Mouse (Mus musculus) midbrain, embryonic 10.5 days (tissue): ENCODE measurements around the gene Msl1. TPM values are rescaled to one million over a fixed set of nuclear protein-coding genes. Genes with fewer than 3 reads are reported as not detected.

Source experiments
- DNase-seq: peaks from one replicate; pipeline ENCODE4 v3.0.0-alpha.2; 2017; ENCODE audit warnings: low spot score
- H3K27ac ChIP-seq: fragments of 300-500 bp; sonication (generic); replicated peaks from 2 replicates; pipeline ENCODE4 v1.5.1; 2016; ENCODE audit warnings: mild to moderate bottlenecking
- H3K27me3 ChIP-seq: fragments of 300-500 bp; sonication (generic); 2 replicates; pipeline ENCODE4 v1.6.1; 2016; ENCODE audit warnings: low read depth, mild to moderate bottlenecking; ENCODE audit not compliant: poor library complexity, severe bottlenecking
- H3K36me3 ChIP-seq: fragments of 300-500 bp; sonication (generic); 2 replicates; pipeline ENCODE4 v1.6.1; 2016; ENCODE audit warnings: mild to moderate bottlenecking, moderate library complexity
- H3K4me1 ChIP-seq: fragments of 300-500 bp; sonication (generic); 2 replicates; pipeline ENCODE4 v1.6.1; 2016
- H3K4me3 ChIP-seq: fragments of 300-500 bp; sonication (generic); 2 replicates; pipeline ENCODE4 v1.5.1; 2016; ENCODE audit warnings: mild to moderate bottlenecking, moderate library complexity
- H3K9me3 ChIP-seq: fragments of 300-500 bp; sonication (generic); replicated peaks from 2 replicates; pipeline ENCODE4 v1.6.1; 2016; ENCODE audit warnings: mild to moderate bottlenecking
- WGBS: fragments of 180-500 bp; shearing (Covaris S2); methylation state at CpG from one replicate; pipeline ENCODE4 v1.1.7; 2016; 5-methylcytosine and 5-hydroxymethylcytosine counted together
- polyA plus RNA-seq: library from polyadenylated mRNA; unstranded; fragments of >200 nt; fragmentation: Nextera tagmentation; extraction: Ambion mirVana; gene quantifications from 2 replicates; pipeline ENCODE4 v1.2.1, GENCODE M21; 2016

The Msl1 gene
- polyA plus RNA-seq = 22.9 and 24.3 TPM in 2 replicates

GRCm38 (mm10) chr11:98795015-98795713 lies at the start of gene Msl1:
Gene Msl1, plus strand, starts transcription at chr11:98795516.
- H3K27ac ChIP-seq = peak within 1 kb of the TSS; percentile 100
- no peaks in the 10 kb centered on the region for H3K9me3 ChIP-seq
- DNase-seq = peak; percentile 93
- under 1% methylated on average over 81 of the region's 89 CpGs for WGBS
- no peaks in the 10 kb centered on the region for H3K27me3 ChIP-seq
- peaks cover 28% of the 10 kb centered on the region for H3K36me3 ChIP-seq
- H3K4me1 ChIP-seq = peaks cover 62% of the 10 kb centered on the region
- peak within 1 kb of the TSS; percentile 100 for H3K4me3 ChIP-seq

GRCm38 (mm10) chr11:98745932-98746853 lies 49.1 kb upstream of the Msl1 start:
- Histone ChIP-seq H3K36me3 (no peaks in the 10 kb centered on the region), H3K9me3 (no peaks in the 10 kb centered on the region), H3K4me1 (peaks cover 98% of the 10 kb centered on the region), H3K27me3 (peaks cover 7% of the 10 kb centered on the region; the same call in 1 of the 2 replicates), H3K27ac (peak overlapping the region; percentile 85), H3K4me3 (peak overlapping the region; percentile 36; the same call in 1 of the 2 replicates)
- no peak for DNase-seq
- WGBS = 60% methylated on average over 12 of the region's 12 CpGs

- Histone ChIP-seq H3K27ac (peak overlapping the region; percentile 85), H3K36me3 (no peaks in the 10 kb centered on the region), H3K27me3 (peaks cover 7% of the 10 kb centered on the region; the same call in 1 of the 2 replicates), H3K4me1 (peaks cover 100% of the 10 kb centered on the region), H3K9me3 (no peaks in the 10 kb centered on the region), H3K4me3 (peak overlapping the region; percentile 36)
- DNase-seq = peak; percentile 69
- WGBS = 13% methylated on average over 19 of the region's 19 CpGs
These were observed 48.2 kb upstream of the Msl1 start for GRCm38 (mm10) chr11:98746855-98747693.

- H3K27ac ChIP-seq = peak overlapping the region; percentile 85
- H3K36me3 ChIP-seq = no peaks in the 10 kb centered on the region
- peaks cover 7% of the 10 kb centered on the region; the same call in 1 of the 2 replicates for H3K27me3 ChIP-seq
- 22% methylated on average over 6 of the region's 6 CpGs for WGBS
- DNase-seq = no peak
- no peaks in the 10 kb centered on the region for H3K9me3 ChIP-seq
- H3K4me3 ChIP-seq = peak overlapping the region; percentile 36
- H3K4me1 ChIP-seq = peaks cover 99% of the 10 kb centered on the region
These were observed 47.4 kb upstream of the Msl1 start for GRCm38 (mm10) chr11:98747804-98748505.

- Histone ChIP-seq H3K27ac (peak overlapping the region; percentile 85), H3K4me3 (peak overlapping the region; percentile 36; the same call in 1 of the 2 replicates), H3K4me1 (peaks cover 98% of the 10 kb centered on the region), H3K27me3 (peaks cover 7% of the 10 kb centered on the region; the same call in 1 of the 2 replicates), H3K36me3 (peaks cover 7% of the 10 kb centered on the region; the same call in 1 of the 2 replicates), H3K9me3 (no peaks in the 10 kb centered on the region)
- DNase-seq = no peak
- WGBS = 26% methylated on average over 15 of the region's 15 CpGs
These were observed 46.6 kb upstream of the Msl1 start for GRCm38 (mm10) chr11:98748506-98749416.

- Histone ChIP-seq H3K27me3 (peaks cover 7% of the 10 kb centered on the region; the same call in 1 of the 2 replicates), H3K9me3 (no peaks in the 10 kb centered on the region), H3K4me3 (peak overlapping the region; percentile 36), H3K27ac (peak overlapping the region; percentile 85), H3K36me3 (peaks cover 10% of the 10 kb centered on the region; the same call in 1 of the 2 replicates), H3K4me1 (peaks cover 97% of the 10 kb centered on the region)
- WGBS = 52% methylated on average over 5 of the region's 5 CpGs
- DNase-seq = no peak
These were observed 45.6 kb upstream of the Msl1 start for GRCm38 (mm10) chr11:98749716-98750115.

GRCm38 (mm10) chr11:98750351-98751201 lies 44.7 kb upstream of the Msl1 start:
- peaks cover 93% of the 10 kb centered on the region for H3K4me1 ChIP-seq
- peak overlapping the region; percentile 85 for H3K27ac ChIP-seq
- WGBS = 40% methylated on average over 17 of the region's 17 CpGs
- H3K27me3 ChIP-seq = peaks cover 7% of the 10 kb centered on the region; the same call in 1 of the 2 replicates
- H3K4me3 ChIP-seq = peak overlapping the region; percentile 26; the same call in 1 of the 2 replicates
- DNase-seq = no peak
- H3K9me3 ChIP-seq = no peaks in the 10 kb centered on the region
- H3K36me3 ChIP-seq = peaks cover 10% of the 10 kb centered on the region; the same call in 1 of the 2 replicates

GRCm38 (mm10) chr11:98751221-98751782 lies 44.0 kb upstream of the Msl1 start:
- H3K36me3 ChIP-seq = peaks cover 14% of the 10 kb centered on the region; the same call in 1 of the 2 replicates
- peaks cover 93% of the 10 kb centered on the region for H3K4me1 ChIP-seq
- no peak for DNase-seq
- peak overlapping the region; percentile 26; the same call in 1 of the 2 replicates for H3K4me3 ChIP-seq
- 49% methylated on average over 6 of the region's 6 CpGs for WGBS
- H3K9me3 ChIP-seq = no peaks in the 10 kb centered on the region
- no peaks in the 10 kb centered on the region; the same call in 1 of the 2 replicates for H3K27me3 ChIP-seq
- H3K27ac ChIP-seq = peak overlapping the region; percentile 85

GRCm38 (mm10) chr11:98752562-98753140 lies 42.7 kb upstream of the Msl1 start:
- Histone ChIP-seq H3K4me3 (no peak overlapping the region), H3K36me3 (peaks cover 19% of the 10 kb centered on the region; the same call in 1 of the 2 replicates), H3K27me3 (no peaks in the 10 kb centered on the region), H3K4me1 (peaks cover 80% of the 10 kb centered on the region), H3K9me3 (no peaks in the 10 kb centered on the region), H3K27ac (peak overlapping the region; percentile 85; the same call in 1 of the 2 replicates)
- 90% methylated on average over 10 of the region's 10 CpGs for WGBS
- DNase-seq = no peak
